Mouse (Mus musculus): ENCODE measurements around the gene Dnmt3a.

Gene Dnmt3a

DNA sequence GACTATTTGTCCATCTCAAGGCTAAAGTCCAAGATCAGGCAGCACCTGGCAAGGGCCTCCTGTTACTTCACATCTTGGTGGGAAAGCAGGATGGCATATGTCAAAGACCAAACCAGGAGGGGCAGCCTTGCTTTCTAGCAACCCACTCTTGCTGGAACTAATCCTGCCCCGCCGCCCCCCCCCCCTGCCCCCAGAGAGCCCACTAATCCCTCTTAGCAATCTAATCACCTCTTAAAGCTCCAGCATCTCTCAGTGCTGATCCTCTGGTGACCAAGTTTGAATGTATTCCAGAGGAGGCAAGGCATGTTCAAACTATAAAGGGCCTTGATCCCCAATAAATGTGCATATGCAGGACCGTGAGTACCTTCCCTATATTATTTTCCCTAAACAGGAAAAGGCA lies 18.8 kb upstream of the Dnmt3a start:
- no peak for DNase-seq (ENCODE audit: low spot score)

DNA sequence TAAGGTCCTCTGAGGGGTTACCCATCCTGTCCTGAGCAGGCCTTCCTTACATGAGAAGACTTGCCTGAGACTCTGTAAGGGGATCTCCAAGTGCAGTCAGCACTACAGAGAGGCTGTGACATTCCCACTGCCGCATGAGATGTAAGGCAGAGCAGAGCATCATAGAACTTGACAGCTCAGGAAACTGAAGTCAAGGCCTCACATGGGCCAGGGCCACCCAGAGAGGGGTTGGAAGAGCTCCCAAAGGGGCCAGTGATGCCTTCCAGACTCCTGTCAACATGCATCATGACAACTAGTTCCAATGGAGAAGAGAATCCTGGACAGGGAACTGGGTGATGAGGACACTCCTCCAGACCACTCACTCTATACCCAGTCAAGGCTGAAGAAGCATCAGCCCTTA lies 18.3 kb upstream of the Dnmt3a start:
- no peak for DNase-seq (ENCODE audit: low spot score)

DNA sequence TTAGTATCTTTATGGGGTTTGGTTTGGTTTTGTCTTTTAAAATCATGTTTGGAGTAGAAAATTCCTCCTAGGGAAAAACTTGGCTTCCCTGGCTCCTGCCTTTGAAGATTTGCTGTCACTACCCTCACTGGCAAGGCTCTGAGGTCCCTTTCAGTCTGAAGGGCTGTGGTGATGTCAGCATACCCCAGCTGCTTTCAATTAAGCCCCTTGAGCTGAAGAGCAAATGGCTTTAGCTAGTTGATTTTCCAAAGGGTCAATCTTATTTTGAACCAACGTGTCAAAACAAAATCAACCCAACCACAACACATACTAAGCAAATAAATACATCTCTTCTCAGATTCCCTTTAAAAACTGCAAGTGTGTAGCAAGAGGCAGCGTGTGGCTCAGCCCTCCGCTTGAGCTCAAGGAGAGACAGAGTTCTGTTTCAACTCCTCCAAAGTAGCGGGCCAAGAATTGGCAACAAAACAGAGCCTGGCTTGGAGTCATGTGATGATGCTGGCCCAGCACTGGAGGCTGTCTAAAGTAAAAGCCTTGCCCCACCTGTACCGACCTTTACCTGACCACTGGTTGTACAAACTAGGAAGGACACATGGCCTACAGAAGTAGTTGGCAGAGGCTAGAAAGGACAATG lies 17.3 kb upstream of the Dnmt3a start:
- DNase-seq (ENCODE audit: low spot score): no peak

DNA sequence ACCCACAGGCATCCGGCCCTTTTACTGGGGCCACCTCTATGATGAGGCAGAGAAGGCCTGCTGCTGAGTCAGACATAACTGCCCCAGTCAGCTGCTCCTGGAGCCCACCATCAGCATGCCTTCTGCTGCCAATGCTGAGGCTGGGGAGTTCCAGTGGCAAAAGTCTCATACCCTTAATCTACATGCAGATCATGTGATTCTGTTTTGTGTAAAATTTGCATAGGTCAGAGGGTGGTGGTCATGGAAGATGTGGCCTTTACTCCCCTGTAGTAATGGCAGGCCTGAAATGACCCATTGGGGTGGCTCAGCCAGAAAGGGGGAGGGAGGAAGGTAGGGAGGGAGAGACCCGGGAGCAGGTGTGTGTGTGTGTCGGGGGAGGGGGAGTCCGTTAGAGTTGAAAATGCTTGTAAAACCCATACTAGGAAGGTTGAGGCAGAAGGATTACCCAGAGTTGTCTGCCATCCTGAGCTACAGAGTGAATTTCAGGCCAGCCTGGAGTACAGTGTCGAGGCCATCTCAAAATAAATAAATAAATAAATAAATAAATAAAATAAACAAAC lies 16.1 kb upstream of the Dnmt3a start:
- DNase-seq (ENCODE audit: low spot score): no peak

DNA sequence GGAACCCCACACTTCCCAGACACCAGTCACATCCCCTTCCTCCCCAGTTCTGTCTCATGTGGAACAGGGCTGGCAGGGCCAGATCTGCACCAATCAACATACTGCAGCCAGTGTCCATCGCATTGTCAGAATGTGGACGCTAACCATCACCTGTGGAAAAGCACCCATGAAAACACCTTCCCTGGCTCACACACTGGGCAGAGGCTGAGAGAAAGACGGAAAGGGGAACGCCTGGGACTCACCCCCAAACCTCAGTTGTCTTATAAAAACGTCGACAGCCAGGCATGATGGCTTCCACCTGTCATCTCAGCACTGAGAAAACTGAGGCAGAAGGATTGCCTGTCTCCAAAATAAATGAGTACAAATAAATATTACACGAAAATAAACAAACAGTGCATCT lies 14.6 kb upstream of the Dnmt3a start:
- DNase-seq (ENCODE audit: low spot score): no peak

DNA sequence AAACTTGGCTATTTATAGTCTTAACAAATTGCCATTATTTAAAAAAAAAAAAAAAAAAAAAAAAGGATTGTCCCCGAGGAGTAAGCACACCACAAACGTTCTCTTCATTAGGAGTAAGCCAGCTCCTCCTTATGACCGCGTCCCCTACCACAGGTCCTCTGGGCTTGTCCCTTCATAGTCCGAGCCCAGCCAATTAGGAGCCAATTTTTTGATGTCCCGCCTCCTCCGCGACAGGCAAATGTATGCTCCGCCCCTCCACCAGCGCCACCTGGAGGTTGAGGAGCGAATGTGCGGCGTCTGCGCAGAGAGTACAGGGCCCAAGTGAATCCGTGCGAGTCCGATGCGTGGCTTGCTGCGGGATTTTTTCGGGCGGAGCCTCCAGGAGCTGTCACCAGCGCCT lies 14.1 kb upstream of the Dnmt3a start:
- DNase-seq (ENCODE audit: low spot score): peak; percentile 91

DNA sequence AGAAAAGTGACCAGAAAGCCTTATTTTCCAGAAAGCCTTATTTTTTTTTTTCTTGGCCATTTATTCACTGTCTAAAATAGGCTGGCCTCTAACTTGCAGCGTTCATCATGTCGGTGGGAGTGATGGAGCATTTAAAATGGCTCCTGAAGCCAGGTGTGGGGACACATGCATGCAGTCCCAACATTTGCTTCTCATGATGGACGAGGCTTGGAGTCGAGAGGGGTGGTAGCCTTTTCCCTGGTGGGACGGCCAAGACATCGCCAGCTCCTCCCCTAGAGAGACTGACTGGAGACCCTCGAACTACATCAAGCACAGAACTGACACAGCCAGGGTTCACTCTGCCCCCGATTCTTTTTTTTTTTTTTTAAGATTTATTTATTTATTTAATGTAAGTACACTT lies 13.6 kb upstream of the Dnmt3a start:
- no peak for DNase-seq (ENCODE audit: low spot score)

DNA sequence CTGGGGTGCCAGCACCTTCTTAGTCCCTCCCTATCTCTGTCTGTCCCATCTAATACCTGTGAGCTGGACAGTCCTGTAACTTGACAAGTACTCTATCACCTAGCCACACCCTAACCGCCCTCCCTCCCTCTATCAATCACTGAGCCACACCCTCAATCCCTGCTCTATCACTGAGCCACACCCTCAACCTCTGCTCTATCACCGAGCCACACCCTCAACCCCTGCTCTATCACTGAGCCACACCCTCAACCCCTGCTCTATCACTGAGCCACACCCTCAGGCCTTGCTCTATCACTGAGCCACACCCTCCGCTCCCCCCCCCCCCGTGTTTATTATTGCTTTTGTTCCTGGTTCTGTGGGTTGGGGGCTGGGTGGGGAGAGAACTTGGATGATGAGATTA lies 10.2 kb upstream of the Dnmt3a start:
- DNase-seq (ENCODE audit: low spot score): no peak

DNA sequence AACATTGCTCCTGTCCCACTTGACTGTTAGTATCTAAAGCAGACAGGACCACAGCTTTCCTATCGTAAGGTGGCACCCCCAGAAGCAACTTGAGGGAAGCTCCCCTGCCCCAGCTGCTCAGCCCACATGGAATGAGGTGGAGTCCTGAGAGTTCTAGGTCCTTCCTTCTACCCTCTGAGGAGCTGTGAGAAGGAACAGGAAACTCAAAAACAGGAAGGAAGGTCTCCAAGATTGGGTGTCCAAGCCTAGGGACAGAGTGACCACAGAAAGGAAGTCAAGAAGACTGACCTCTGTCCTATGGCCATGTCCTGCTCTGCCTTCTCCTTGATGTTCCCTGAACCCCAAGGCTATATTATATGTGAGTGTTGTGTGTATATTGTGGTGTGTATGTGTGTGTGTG lies 6.3 kb upstream of the Dnmt3a start:
- no peak for DNase-seq (ENCODE audit: low spot score)

DNA sequence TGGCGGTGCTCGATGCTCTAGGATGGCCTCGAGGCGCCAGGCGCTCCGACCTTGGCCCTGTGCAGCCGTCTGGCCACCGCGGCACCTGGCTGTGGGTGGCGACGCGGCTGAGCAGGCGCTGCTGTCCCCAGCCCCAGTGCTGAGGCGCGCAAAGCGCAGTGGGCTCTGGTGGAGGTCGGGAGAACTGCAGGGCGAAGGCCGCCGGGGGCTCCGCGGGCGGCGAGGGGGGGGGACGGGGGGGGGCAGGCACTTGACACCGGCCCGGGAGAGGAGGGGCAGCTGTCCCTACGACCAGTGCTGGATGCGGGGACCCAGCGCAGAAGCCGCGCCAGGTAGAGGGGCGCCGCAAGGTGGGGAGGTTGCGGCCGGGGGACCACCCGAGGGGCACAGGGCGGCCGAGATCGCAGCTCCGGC lies 471 bp downstream of the Dnmt3a start:
- DNase-seq (ENCODE audit: low spot score): no peak

DNA sequence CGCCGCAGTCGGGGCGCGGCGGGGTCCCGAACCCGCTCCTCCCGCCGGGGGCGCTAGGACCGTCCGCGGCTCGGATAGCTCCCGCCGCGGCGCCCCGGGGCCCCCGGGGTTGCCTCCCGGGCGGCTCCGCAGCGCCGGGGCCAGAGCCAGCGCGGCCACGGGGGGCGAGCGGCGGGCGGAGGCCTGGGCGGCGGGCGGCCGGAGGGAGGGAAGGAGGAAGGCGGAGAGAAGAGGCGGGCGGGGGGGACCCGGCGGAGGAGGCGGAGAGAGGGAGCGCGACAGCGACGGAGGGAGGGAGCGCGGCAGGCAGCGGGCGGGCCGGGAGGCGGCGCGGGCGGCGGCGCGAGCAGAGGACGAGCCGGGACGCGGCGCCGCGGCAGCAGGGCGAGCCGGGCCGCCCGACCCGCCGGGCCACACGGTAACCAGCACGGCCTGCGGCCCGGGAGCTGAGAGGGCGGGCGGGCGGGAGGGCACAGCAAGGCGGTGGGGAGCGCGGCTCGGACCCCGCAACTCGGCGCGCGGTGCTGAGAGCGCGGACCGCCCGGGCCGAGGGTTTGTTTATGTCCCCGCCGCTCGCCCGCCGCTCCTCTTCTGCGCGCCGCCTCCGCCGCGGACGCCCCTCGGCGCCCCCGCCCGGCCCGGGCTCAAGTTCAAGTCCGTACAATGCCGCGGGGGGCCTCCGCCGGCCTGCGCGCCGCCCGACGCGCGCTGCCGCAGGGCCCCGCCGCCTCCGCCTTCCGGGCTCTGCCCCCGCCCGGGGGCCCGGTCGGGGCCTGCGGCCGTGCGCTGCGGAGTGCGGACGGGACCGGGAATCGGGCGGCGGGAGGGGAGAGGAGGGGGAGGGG lies 1.1 kb downstream of the Dnmt3a start:
- DNase-seq (ENCODE audit: low spot score): no peak

DNA sequence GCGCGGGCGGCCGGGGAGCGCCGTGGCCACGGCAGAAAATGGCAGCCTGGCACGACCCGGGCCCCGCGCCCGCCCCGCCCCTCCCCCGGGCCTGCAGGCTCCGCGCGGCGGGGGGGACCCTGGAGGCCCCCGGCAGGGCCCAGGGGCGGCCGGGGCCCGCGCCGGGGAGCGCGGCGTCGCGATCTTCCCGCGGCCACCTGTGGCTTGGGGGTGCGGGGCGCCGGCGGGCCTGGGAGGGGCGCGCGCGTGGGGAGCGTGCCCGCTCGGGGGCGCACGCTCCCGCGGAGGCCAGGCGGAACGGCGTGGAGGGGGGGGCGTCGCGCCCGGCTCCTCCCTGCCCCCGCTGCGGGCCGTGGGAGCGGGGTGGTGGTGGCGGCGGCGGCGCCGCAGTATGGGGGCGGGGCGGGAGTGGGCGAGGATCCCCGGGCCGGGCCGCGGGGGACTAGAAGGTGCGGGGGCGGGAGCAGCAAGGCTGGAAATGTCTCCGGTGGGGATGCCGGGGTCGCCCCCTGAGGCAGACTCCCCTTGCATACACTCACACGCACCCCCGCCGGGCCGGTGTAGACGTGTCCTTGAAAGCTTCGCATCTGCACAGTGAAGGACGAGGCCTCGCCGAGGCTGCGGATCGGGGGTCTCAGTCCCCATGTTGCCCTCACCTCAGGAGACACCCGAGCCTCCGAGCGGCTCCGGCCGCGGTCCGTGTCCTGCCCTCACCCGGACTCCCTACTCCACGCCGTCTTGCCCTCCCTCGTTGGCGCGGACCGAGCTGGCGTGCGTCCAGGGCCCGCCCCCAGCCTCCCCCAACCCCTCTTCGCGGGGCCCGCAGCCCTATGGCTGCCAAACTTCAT lies 2.0 kb downstream of the Dnmt3a start:
- DNase-seq (ENCODE audit: low spot score): no peak

DNA sequence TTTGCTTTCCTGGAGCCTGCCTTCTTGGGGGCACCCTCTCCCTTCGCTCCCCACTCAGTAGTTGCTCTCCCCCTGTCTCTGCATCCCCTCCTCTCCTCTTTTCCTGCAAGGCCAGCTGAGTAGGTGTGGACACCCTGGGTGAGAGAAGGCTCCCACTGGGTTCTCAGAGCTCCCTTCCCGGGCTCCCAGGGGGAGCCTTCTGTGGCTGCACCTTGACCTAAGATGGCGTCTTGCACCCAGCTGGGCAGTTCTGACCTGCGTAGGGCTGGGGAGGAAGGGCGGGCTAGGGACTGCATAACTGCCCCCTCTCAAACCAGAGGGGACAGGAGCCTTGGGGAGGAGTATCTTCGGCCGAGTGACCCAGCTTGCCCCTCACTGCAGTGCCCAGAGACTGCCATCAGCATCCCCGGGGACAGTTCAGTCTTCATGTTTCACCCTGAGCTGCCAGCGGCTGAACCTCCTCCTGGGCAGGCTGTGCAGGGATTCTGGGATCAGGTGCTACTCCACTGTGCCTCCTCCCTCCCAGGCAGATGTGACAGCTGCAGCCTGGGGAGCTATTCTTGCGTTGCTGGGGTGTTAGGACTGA lies 2.7 kb downstream of the Dnmt3a start:
- DNase-seq (ENCODE audit: low spot score): no peak

DNA sequence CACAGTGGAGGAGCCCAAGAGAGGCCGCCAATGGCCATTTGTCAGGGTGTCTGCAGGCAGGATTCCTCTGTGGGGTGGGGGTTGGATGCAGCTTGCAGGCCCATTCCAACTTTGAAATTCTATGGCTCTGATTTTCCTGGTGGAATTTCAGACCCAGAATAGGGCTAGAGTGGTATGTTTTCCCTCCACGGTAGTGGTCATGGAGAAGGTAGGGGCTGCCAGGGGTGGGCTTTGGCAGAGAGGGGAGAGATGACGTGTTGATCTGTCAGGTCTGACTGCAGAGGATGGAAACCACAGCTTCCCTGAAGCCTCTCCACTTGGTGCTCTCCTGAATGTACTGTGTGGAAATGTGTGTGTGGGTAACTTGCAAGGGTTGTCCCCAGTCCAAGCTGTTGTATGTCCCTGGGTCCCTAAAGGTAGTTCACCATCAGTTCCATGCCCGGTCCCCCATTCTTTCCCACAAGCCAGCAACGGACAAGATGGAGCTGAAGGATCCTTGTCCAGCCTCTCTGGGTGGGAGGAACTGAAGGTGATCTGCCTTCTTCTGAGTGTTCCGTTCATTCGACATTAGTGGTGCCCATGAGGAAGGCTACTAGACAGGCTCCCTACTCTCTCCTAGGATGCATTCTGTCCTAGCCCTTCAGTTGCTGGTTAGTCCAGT lies 3.8 kb downstream of the Dnmt3a start:
- no peak for DNase-seq (ENCODE audit: low spot score)

DNA sequence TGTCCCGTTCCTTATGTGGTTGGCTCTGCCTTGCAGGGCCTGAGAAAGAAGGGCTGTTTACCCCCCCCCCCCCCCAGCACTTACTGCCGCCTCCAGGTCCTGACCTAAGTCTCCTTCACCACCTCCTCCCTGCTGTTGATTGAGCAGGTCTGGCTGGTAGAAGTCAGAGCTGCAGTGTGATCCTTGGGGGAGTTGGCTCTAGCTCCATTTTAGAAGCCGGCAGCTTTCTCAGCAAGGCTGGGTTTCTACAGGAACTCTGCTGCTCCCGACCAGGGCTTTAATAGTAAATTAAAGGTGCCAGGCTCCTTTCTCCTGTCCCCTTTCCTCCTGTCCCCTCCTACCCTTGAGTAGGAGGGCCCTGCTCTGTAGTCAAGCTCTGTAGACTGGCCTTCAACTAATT lies 4.6 kb downstream of the Dnmt3a start:
- no peak for DNase-seq (ENCODE audit: low spot score)

DNA sequence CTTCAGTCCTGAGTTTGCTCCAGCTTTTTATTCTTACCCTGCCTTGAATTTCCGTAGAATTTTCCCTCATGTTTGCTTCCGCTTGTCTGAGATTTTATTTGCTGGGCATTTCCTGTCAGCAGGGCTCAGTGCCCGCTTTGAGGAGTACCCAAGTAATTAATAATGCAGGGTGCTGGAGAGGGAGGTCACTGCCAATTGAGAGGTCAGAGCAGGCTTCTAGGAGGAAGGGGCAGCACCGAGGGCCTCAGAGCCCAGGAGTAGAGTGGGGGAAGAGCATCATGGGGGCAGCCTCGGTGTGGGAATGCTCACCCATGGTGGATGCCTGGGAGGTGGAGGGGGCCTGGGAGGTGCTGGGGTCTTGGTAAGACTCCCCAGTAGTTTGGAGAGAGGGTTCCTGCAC lies 5.8 kb downstream of the Dnmt3a start:
- DNase-seq (ENCODE audit: low spot score): no peak

DNA sequence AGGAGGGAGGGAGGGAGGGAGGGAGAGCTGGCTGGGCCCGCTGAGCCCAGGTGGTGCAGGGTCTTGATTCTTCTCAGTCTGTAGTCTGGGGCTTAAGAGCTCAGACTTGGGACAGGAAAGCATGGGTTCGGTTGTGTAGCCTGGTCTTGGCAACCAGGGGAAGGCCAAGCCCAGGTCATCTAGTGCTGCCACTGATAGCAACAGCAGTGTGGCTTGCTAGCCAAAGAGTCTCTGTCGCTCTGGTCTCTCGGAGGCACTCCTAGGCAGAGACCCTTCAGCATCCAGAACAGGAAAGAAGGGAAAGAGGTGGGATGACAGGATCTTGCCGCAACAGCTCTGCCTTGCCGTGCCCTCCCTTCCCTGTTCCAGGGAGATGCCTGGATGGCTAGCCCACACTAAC lies 6.4 kb downstream of the Dnmt3a start:
- DNase-seq (ENCODE audit: low spot score): no peak

DNA sequence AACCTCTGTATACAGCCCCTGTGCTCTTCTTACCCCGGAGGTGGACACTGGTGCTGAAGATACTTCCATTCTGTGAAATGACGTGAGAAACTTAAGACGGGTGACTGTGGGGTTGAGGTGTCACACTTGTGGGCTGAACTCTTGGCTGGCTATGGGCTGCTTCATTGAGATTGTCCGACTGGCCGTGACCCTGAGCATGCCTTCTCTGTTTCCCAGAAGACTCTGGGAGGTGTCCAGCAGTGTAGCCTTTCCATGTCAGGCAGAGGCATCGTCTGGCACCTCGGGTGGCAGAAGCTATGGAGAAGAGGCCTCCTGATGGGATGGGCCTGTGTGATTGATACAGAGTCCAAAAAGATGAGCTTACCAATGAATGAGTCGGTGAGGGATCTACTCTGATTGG lies 7.3 kb downstream of the Dnmt3a start:
- DNase-seq (ENCODE audit: low spot score): no peak

DNA sequence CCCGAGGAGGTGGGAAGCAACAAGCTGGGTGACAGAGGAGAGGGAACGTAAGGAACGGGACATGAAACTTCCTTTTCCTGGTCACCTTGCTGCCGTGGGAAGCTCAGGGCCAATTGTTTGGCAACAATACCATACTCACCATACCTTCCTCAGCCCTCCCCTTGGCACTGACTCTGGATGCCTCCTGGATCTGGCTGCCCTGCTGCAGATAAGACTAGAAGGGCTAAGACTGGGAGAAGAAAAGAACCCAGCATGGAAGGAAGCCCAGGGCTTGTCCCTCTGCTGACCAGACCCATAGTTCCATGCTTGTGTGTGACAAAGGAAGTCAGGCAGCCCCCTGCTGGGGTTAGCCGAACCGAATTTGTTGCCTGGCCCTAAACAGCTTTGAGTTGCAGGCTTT lies 9.6 kb downstream of the Dnmt3a start:
- no peak for DNase-seq (ENCODE audit: low spot score)

DNA sequence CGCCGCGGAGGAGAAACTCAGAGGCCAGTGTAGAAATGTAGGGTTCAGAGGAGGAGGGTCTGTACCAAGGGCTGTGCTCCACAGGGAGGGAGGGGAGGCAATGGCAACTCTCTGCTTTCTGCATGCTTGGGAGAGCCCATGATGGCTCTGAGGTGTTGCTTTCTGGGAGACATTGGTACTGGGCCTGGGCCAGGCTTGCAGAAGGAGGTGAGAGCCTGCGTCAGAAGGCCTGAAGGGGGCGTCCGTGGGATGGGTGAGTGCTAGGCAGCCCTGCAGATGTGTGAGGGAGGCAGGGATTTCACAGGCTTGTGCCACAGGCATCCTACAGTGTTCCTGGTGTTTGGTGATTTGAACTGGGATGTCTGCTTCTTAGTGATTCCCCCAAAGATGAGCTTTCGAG lies 11.2 kb downstream of the Dnmt3a start:
- DNase-seq (ENCODE audit: low spot score): peak; percentile 71

DNA sequence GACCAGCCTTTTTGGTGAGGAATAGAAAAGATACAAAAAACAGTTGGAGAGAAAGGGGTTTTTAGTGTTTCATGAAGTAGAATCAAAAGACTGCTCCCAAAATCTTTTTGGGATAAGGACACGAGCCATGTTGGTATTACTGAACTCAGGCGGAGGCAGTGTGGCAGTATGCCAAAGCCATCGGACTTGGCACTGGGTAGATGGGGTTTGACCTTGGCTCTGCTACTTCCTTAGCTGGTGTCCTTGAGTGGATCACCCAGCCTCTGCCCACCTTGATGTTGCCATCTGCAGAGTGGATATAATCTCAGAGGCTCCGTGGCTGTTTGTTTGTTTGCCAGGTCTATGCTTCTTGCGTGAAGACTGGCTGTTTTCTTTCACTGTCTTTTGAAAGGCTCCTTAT lies 11.8 kb downstream of the Dnmt3a start:
- DNase-seq (ENCODE audit: low spot score): no peak

DNA sequence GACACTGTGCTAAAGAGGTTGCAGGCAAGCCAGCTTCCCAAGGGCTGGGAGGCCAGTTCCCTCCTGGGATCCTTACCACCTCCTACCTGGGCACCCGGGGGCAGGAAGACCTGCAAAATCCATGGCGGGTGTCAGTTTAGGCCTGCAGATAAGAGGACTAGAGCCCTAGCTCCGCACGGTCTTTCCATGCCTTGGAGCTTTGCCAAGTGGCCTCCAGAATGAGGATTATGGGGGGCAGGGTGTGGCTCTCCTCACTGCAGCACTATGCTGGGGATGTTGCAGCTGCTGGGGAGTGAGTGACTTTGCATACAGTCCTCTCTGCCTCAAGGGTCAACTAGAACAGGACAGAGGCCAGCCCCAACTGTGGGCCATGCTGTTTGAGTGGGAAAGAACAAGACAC lies 14.1 kb downstream of the Dnmt3a start:
- DNase-seq (ENCODE audit: low spot score): no peak
